Mouse (Mus musculus): ENCODE data around the gene Eif5. TPM values are rescaled to one million over a fixed set of nuclear protein-coding genes. Genes with fewer than 3 reads are reported as not detected.
A peak's percentile ranks its signal among the peaks of the same experiment; 100 is the strongest.

Eif5 gene
- polyA plus RNA-seq, 1 experiment from 2014 or later, result 511 TPM

GRCm38 (mm10) chr12:111527643-111528281, 10.1 kb upstream of the Eif5 start:
- Histone ChIP-seq H3K4me2 (no peak overlapping the region), H3K9me3 (no peaks in the 10 kb centered on the region), H3K4me3 (no peak overlapping the region), H3K36me3 (no peaks in the 10 kb centered on the region), H3K4me1 (no peaks in the 10 kb centered on the region), H3K9ac (no peak overlapping the region), H3K27ac (no peak overlapping the region), H3K27me3 (no peaks in the 10 kb centered on the region)
- WGBS, result 60% methylated on average over 8 of the region's 8 CpGs
- ATAC-seq (ENCODE audit: insufficient number of reproducible peaks, low FRiP score, low TSS enrichment, low read depth), result no peak

GRCm38 (mm10) chr12:111529192-111529591, 8.6 kb upstream of the Eif5 start:
- WGBS, result 21% methylated on average over 8 of the region's 8 CpGs
- no peaks in the 10 kb centered on the region for H3K36me3 ChIP-seq
- H3K4me2 ChIP-seq, result no peak overlapping the region
- no peaks in the 10 kb centered on the region for H3K4me1 ChIP-seq
- no peak overlapping the region for H3K4me3 ChIP-seq
- no peak overlapping the region for H3K27ac ChIP-seq
- H3K9me3 ChIP-seq, result no peaks in the 10 kb centered on the region
- ATAC-seq (ENCODE audit: insufficient number of reproducible peaks, low FRiP score, low TSS enrichment, low read depth), result no peak
- no peak overlapping the region for H3K9ac ChIP-seq
- no peaks in the 10 kb centered on the region for H3K27me3 ChIP-seq

DNA sequence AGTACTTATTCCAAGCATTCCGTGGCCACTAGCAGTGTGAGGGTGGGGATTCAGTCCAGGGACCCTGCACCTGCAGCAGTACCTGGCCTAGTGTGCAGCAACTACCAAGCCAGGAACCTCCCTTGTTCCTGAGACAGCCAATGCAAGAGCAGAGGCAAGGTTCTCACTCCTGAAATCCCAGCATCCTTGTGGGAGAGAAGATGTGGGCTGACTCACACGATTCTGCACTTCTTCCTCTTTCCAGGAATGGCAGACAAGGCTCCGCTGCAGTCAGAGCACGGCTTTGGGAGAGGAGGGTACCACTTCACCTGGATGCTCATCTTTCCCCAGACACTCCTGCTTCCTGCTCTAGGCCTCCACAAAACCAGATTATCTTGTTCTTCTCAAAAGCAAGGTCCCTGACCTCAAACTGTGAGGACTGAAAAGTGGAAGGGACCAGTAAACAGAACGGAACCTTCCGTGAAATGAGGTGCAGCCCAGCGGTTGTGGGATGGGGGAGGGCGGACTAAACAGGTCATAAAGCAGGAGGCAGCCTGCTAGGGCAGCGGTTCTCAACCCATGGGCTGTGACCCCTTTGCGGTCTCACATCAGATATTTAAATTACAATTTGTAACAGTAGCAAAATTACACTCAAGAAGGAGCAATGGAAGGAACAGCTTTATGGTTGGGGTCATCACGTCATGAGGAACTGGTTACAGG, 4.6 kb upstream of the Eif5 start:
- H3K36me3 ChIP-seq, result no peaks in the 10 kb centered on the region
- no peak for ATAC-seq (ENCODE audit: insufficient number of reproducible peaks, low FRiP score, low TSS enrichment, low read depth)
- no peak overlapping the region for H3K4me2 ChIP-seq
- H3K9me3 ChIP-seq, result no peaks in the 10 kb centered on the region
- no peaks in the 10 kb centered on the region for H3K27me3 ChIP-seq
- H3K9ac ChIP-seq, result no peak overlapping the region
- H3K4me1 ChIP-seq, result peaks cover 18% of the 10 kb centered on the region
- 53% methylated on average over 11 of the region's 11 CpGs for WGBS
- no peak overlapping the region for H3K27ac ChIP-seq
- no peak overlapping the region for H3K4me3 ChIP-seq

- H3K27me3 ChIP-seq, result no peaks in the 10 kb centered on the region
- H3K4me1 ChIP-seq, result peaks cover 32% of the 10 kb centered on the region
- no peaks in the 10 kb centered on the region for H3K9me3 ChIP-seq
- no peak overlapping the region for H3K27ac ChIP-seq
- peaks cover 10% of the 10 kb centered on the region for H3K36me3 ChIP-seq
- WGBS, result 48% methylated on average over 6 of the region's 6 CpGs
- no peak overlapping the region for H3K4me2 ChIP-seq
- H3K9ac ChIP-seq, result no peak overlapping the region
- no peak for ATAC-seq (ENCODE audit: insufficient number of reproducible peaks, low FRiP score, low TSS enrichment, low read depth)
- no peak overlapping the region for H3K4me3 ChIP-seq
These were observed 2.5 kb upstream of the Eif5 start for GRCm38 (mm10) chr12:111535281-111535680.

- peaks cover 15% of the 10 kb centered on the region for H3K36me3 ChIP-seq
- 59% methylated on average over 5 of the region's 5 CpGs for WGBS
- no peak overlapping the region for H3K27ac ChIP-seq
- H3K27me3 ChIP-seq, result no peaks in the 10 kb centered on the region
- H3K4me3 ChIP-seq, result no peak overlapping the region
- no peak for ATAC-seq (ENCODE audit: insufficient number of reproducible peaks, low FRiP score, low TSS enrichment, low read depth)
- H3K4me1 ChIP-seq, result peaks cover 35% of the 10 kb centered on the region
- no peak overlapping the region for H3K4me2 ChIP-seq
- no peaks in the 10 kb centered on the region for H3K9me3 ChIP-seq
- H3K9ac ChIP-seq, result no peak overlapping the region
These were observed 2.1 kb upstream of the Eif5 start for GRCm38 (mm10) chr12:111535762-111536161.

- WGBS, result 31% methylated on average over 4 of the region's 4 CpGs
- Histone ChIP-seq H3K27me3 (no peaks in the 10 kb centered on the region), H3K27ac (peak overlapping the region; percentile 92; the same call in 1 of the 2 replicates), H3K4me2 (peak overlapping the region; percentile 66), H3K36me3 (peaks cover 25% of the 10 kb centered on the region), H3K4me3 (peak overlapping the region; percentile 91), H3K4me1 (peaks cover 40% of the 10 kb centered on the region), H3K9me3 (no peaks in the 10 kb centered on the region), H3K9ac (peak overlapping the region; percentile 86; the same call in 1 of the 2 replicates)
- no peak for ATAC-seq (ENCODE audit: insufficient number of reproducible peaks, low FRiP score, low TSS enrichment, low read depth)
These were observed 1.1 kb upstream of the Eif5 start for GRCm38 (mm10) chr12:111536746-111537145.

- no peak; the same call in 1 of the 2 replicates for ATAC-seq (ENCODE audit: insufficient number of reproducible peaks, low FRiP score, low TSS enrichment, low read depth)
- WGBS, result under 1% methylated on average over 22 of the region's 22 CpGs
- peak overlapping the region; percentile 92 for H3K27ac ChIP-seq
These were observed 475 bp upstream of the Eif5 start for GRCm38 (mm10) chr12:111537341-111537740.

GRCm38 (mm10) chr12:111538292-111539040, 650 bp downstream of the Eif5 start:
- H3K4me2 ChIP-seq, result peak overlapping the region; percentile 67
- 0% methylated on average over 47 of the region's 111 CpGs for WGBS
- H3K27me3 ChIP-seq, result no peaks in the 10 kb centered on the region
- 0 out of 2 replicates have a peak, but pooled peaks have one; percentile 42 for ATAC-seq (ENCODE audit: insufficient number of reproducible peaks, low FRiP score, low TSS enrichment, low read depth)
- peak overlapping the region; percentile 91 for H3K4me3 ChIP-seq
- H3K36me3 ChIP-seq, result peaks cover 42% of the 10 kb centered on the region
- H3K9me3 ChIP-seq, result no peaks in the 10 kb centered on the region
- H3K4me1 ChIP-seq, result peaks cover 40% of the 10 kb centered on the region
- H3K27ac ChIP-seq, result peak overlapping the region; percentile 97
- peak overlapping the region; percentile 97 for H3K9ac ChIP-seq

More at GRCm38 (mm10) chr12:111537341-111537740, 475 bp upstream of the Eif5 start:
- Histone ChIP-seq H3K9me3 (no peaks in the 10 kb centered on the region), H3K9ac (peak overlapping the region; percentile 86), H3K4me3 (peak overlapping the region; percentile 91), H3K4me2 (peak overlapping the region; percentile 66), H3K4me1 (peaks cover 40% of the 10 kb centered on the region), H3K36me3 (peaks cover 31% of the 10 kb centered on the region), H3K27me3 (no peaks in the 10 kb centered on the region)

DNA sequence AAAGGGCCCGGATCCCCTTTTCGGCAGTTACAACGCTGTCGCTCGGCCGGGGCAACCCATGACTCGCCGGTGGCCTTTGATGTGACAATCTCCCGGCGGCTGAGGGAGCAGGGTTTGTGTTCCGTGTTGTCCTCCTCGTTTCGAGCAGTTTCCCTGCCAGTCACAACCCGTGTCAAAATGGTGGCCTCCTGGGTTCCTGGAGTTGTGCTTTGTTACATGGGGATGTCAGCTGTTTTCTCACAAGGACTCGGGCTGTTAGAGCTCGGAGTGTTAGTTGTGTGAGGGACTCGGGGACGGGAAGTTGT, 1.2 kb downstream of the Eif5 start:
- Histone ChIP-seq H3K9ac (peak overlapping the region; percentile 97), H3K36me3 (peaks cover 47% of the 10 kb centered on the region), H3K4me1 (peaks cover 40% of the 10 kb centered on the region), H3K27ac (peak overlapping the region; percentile 97), H3K27me3 (no peaks in the 10 kb centered on the region), H3K4me2 (peak overlapping the region; percentile 67), H3K9me3 (no peaks in the 10 kb centered on the region), H3K4me3 (peak overlapping the region; percentile 91)
- no peak for ATAC-seq (ENCODE audit: insufficient number of reproducible peaks, low FRiP score, low TSS enrichment, low read depth)
- 2% methylated on average over 18 of the region's 18 CpGs for WGBS

- Histone ChIP-seq H3K9me3 (no peaks in the 10 kb centered on the region), H3K36me3 (peaks cover 48% of the 10 kb centered on the region), H3K27me3 (no peaks in the 10 kb centered on the region), H3K27ac (no peak overlapping the region), H3K9ac (no peak overlapping the region), H3K4me2 (no peak overlapping the region), H3K4me1 (no peaks in the 10 kb centered on the region), H3K4me3 (no peak overlapping the region)
- ATAC-seq (ENCODE audit: insufficient number of reproducible peaks, low FRiP score, low TSS enrichment, low read depth), result no peak
- 91% methylated on average over 3 of the region's 3 CpGs for WGBS
These were observed 9.3 kb downstream of the Eif5 start for GRCm38 (mm10) chr12:111547070-111547469.

- no peaks in the 10 kb centered on the region for H3K9me3 ChIP-seq
- H3K4me3 ChIP-seq, result no peak overlapping the region
- H3K27me3 ChIP-seq, result no peaks in the 10 kb centered on the region
- no peak for ATAC-seq (ENCODE audit: insufficient number of reproducible peaks, low FRiP score, low TSS enrichment, low read depth)
- 62% methylated on average over 2 of the region's 2 CpGs for WGBS
- H3K36me3 ChIP-seq, result peaks cover 32% of the 10 kb centered on the region
- H3K27ac ChIP-seq, result no peak overlapping the region
- no peak overlapping the region for H3K9ac ChIP-seq
- H3K4me2 ChIP-seq, result no peak overlapping the region
- H3K4me1 ChIP-seq, result no peaks in the 10 kb centered on the region
These were observed 10.9 kb downstream of the Eif5 start for GRCm38 (mm10) chr12:111548555-111549289.
